Mouse (Mus musculus): ENCODE data around the gene Tusc2. TPM values are rescaled to one million over a fixed set of nuclear protein-coding genes. Genes with fewer than 3 reads are reported as not detected.
A peak's percentile ranks its signal among the peaks of the same experiment; 100 is the strongest.

The Tusc2 gene
- polyA plus RNA-seq, 1 experiment from 2014 or later = 49.6 TPM

- Histone ChIP-seq H3K9me3 (ENCODE audit: control insufficient read depth, low read length) (no peaks in the 10 kb centered on the region), H3K9ac (ENCODE audit: low read depth, low read length) (0 out of 2 replicates have a peak overlapping the region, but pooled peaks have one; percentile 2), H3K4me2 (ENCODE audit: low read depth, low read length) (no peak overlapping the region), H3K27ac (ENCODE audit: low read length) (no peak overlapping the region; the same call in 1 of the 2 replicates), H3K27me3 (replicated peaks; ENCODE audit: control insufficient read depth, insufficient read depth, low read length) (no peaks in the 10 kb centered on the region), H3K36me3 (ENCODE audit: control insufficient read depth, insufficient read depth, low read length) (no peaks in the 10 kb centered on the region; the same call in 1 of the 2 replicates), H3K4me1 (ENCODE audit: control insufficient read depth, insufficient read depth, low read length) (peaks cover 50% of the 10 kb centered on the region), H3K4me3 (ENCODE audit: low read length) (no peak overlapping the region)
- 72% methylated on average over 4 of the region's 4 CpGs for WGBS
- no peak for ATAC-seq
These were observed 46.4 kb downstream of the Tusc2 start for GRCm38 (mm10) chr9:107609433-107609830.

- Histone ChIP-seq H3K9ac (ENCODE audit: low read depth, low read length) (peak overlapping the region; percentile 75), H3K4me1 (ENCODE audit: control insufficient read depth, insufficient read depth, low read length) (peaks cover 45% of the 10 kb centered on the region), H3K9me3 (ENCODE audit: control insufficient read depth, low read length) (no peaks in the 10 kb centered on the region), H3K27me3 (replicated peaks; ENCODE audit: control insufficient read depth, insufficient read depth, low read length) (no peaks in the 10 kb centered on the region), H3K4me3 (ENCODE audit: low read length) (peak overlapping the region; percentile 45), H3K27ac (ENCODE audit: low read length) (peak overlapping the region; percentile 93), H3K4me2 (ENCODE audit: low read depth, low read length) (peak overlapping the region; percentile 84; the same call in 1 of the 2 replicates), H3K36me3 (ENCODE audit: control insufficient read depth, insufficient read depth, low read length) (peaks cover 15% of the 10 kb centered on the region)
- WGBS = 69% methylated on average over 6 of the region's 6 CpGs
- ATAC-seq = no peak
These were observed 48.6 kb downstream of the Tusc2 start for GRCm38 (mm10) chr9:107611456-107612190.

GRCm38 (mm10) chr9:107612191-107612944, 49.3 kb downstream of the Tusc2 start:
- Histone ChIP-seq H3K4me2 (ENCODE audit: low read depth, low read length) (peak overlapping the region; percentile 84), H3K9ac (ENCODE audit: low read depth, low read length) (peak overlapping the region; percentile 75), H3K9me3 (ENCODE audit: control insufficient read depth, low read length) (no peaks in the 10 kb centered on the region), H3K4me3 (ENCODE audit: low read length) (peak overlapping the region; percentile 45), H3K4me1 (ENCODE audit: control insufficient read depth, insufficient read depth, low read length) (peaks cover 38% of the 10 kb centered on the region), H3K27me3 (replicated peaks; ENCODE audit: control insufficient read depth, insufficient read depth, low read length) (no peaks in the 10 kb centered on the region), H3K27ac (ENCODE audit: low read length) (peak overlapping the region; percentile 93), H3K36me3 (ENCODE audit: control insufficient read depth, insufficient read depth, low read length) (peaks cover 15% of the 10 kb centered on the region)
- 4% methylated on average over 45 of the region's 48 CpGs for WGBS
- peak; percentile 92 for ATAC-seq

GRCm38 (mm10) chr9:107612945-107613569, 50.0 kb downstream of the Tusc2 start:
- H3K27me3 ChIP-seq (replicated peaks; ENCODE audit: control insufficient read depth, insufficient read depth, low read length) = no peaks in the 10 kb centered on the region
- 7% methylated on average over 12 of the region's 12 CpGs for WGBS
- H3K9me3 ChIP-seq (ENCODE audit: control insufficient read depth, low read length) = no peaks in the 10 kb centered on the region
- H3K4me1 ChIP-seq (ENCODE audit: control insufficient read depth, insufficient read depth, low read length) = peaks cover 34% of the 10 kb centered on the region
- H3K4me3 ChIP-seq (ENCODE audit: low read length) = peak overlapping the region; percentile 45
- peak overlapping the region; percentile 75 for H3K9ac ChIP-seq (ENCODE audit: low read depth, low read length)
- peak overlapping the region; percentile 93 for H3K27ac ChIP-seq (ENCODE audit: low read length)
- H3K4me2 ChIP-seq (ENCODE audit: low read depth, low read length) = peak overlapping the region; percentile 84
- H3K36me3 ChIP-seq (ENCODE audit: control insufficient read depth, insufficient read depth, low read length) = peaks cover 15% of the 10 kb centered on the region
- ATAC-seq = peak; percentile 34

GRCm38 (mm10) chr9:107615035-107615434, 52.0 kb downstream of the Tusc2 start:
- 70% methylated on average over 4 of the region's 4 CpGs for WGBS
- no peak overlapping the region for H3K4me3 ChIP-seq (ENCODE audit: low read length)
- H3K9ac ChIP-seq (ENCODE audit: low read depth, low read length) = no peak overlapping the region
- ATAC-seq = no peak
- no peak overlapping the region for H3K27ac ChIP-seq (ENCODE audit: low read length)
- H3K36me3 ChIP-seq (ENCODE audit: control insufficient read depth, insufficient read depth, low read length) = peaks cover 18% of the 10 kb centered on the region
- no peaks in the 10 kb centered on the region for H3K27me3 ChIP-seq (replicated peaks; ENCODE audit: control insufficient read depth, insufficient read depth, low read length)
- no peaks in the 10 kb centered on the region for H3K9me3 ChIP-seq (ENCODE audit: control insufficient read depth, low read length)
- H3K4me2 ChIP-seq (ENCODE audit: low read depth, low read length) = no peak overlapping the region
- H3K4me1 ChIP-seq (ENCODE audit: control insufficient read depth, insufficient read depth, low read length) = peaks cover 39% of the 10 kb centered on the region

Other genes starting within 250 kb of the Tusc2 start
- 11.2 and 11.8 TPM in 2 replicates for gene Hemk1, start 224.9 kb upstream of the Tusc2 start, polyA plus RNA-seq (2015; fragmentation: Nextera tagmentation; extraction: Ambion mirVana)
- gene 6430571L13Rik, start 222.7 kb upstream of the Tusc2 start, polyA plus RNA-seq (2015; fragmentation: Nextera tagmentation; extraction: Ambion mirVana) = 0.21 and 0.26 TPM in 2 replicates
- gene Cacna2d2, start 163.6 kb upstream of the Tusc2 start, polyA plus RNA-seq (2015; fragmentation: Nextera tagmentation; extraction: Ambion mirVana) = 0.50 and 0.77 TPM in 2 replicates
- 39.4 and 40.6 TPM in 2 replicates for gene Tmem115, start 29.3 kb upstream of the Tusc2 start, polyA plus RNA-seq (2015; fragmentation: Nextera tagmentation; extraction: Ambion mirVana)
- gene Cyb561d2, start 21.1 kb upstream of the Tusc2 start, polyA plus RNA-seq (2015; fragmentation: Nextera tagmentation; extraction: Ambion mirVana) = 39.2 and 39.9 TPM in 2 replicates
- gene Nprl2, start 21.0 kb upstream of the Tusc2 start, polyA plus RNA-seq (2015; fragmentation: Nextera tagmentation; extraction: Ambion mirVana) = 39.1 and 39.8 TPM in 2 replicates
- 2.3 and 2.5 TPM in 2 replicates for gene Zmynd10, start 16.0 kb upstream of the Tusc2 start, polyA plus RNA-seq (2015; fragmentation: Nextera tagmentation; extraction: Ambion mirVana)
- 52.5 and 53.7 TPM in 2 replicates for gene Rassf1, start 11.7 kb upstream of the Tusc2 start, polyA plus RNA-seq (2015; fragmentation: Nextera tagmentation; extraction: Ambion mirVana)
- gene Hyal2, start 4.7 kb downstream of the Tusc2 start, polyA plus RNA-seq (2015; fragmentation: Nextera tagmentation; extraction: Ambion mirVana) = 88.2 and 91.2 TPM in 2 replicates
- gene Hyal1, start 13.7 kb downstream of the Tusc2 start, polyA plus RNA-seq (2015; fragmentation: Nextera tagmentation; extraction: Ambion mirVana) = 5.8 and 5.9 TPM in 2 replicates
- 19.2 and 20.2 TPM in 2 replicates for gene Naa80, start 15.6 kb downstream of the Tusc2 start, polyA plus RNA-seq (2015; fragmentation: Nextera tagmentation; extraction: Ambion mirVana)
- 0.66 and 0.68 TPM in 2 replicates for gene Hyal3, start 17.6 kb downstream of the Tusc2 start, polyA plus RNA-seq (2015; fragmentation: Nextera tagmentation; extraction: Ambion mirVana)
- 79.0 and 89.6 TPM in 2 replicates for gene Ifrd2, start 24.4 kb downstream of the Tusc2 start, polyA plus RNA-seq (2015; fragmentation: Nextera tagmentation; extraction: Ambion mirVana)
- gene Sema3b, start 46.0 kb downstream of the Tusc2 start, polyA plus RNA-seq (2015; fragmentation: Nextera tagmentation; extraction: Ambion mirVana) = 50.4 and 54.9 TPM in 2 replicates
- gene Gnai2, start 72.1 kb downstream of the Tusc2 start, polyA plus RNA-seq (2015; fragmentation: Nextera tagmentation; extraction: Ambion mirVana) = 301 and 311 TPM in 2 replicates
- gene Slc38a3, start 106.3 kb downstream of the Tusc2 start, polyA plus RNA-seq (2015; fragmentation: Nextera tagmentation; extraction: Ambion mirVana) = 10.1 TPM in 2 replicates
- 0.98 and 1.6 TPM in 2 replicates for gene Gnat1, start 116.5 kb downstream of the Tusc2 start, polyA plus RNA-seq (2015; fragmentation: Nextera tagmentation; extraction: Ambion mirVana)
- 5.7 and 8.3 TPM in 2 replicates for gene Sema3f, start 147.2 kb downstream of the Tusc2 start, polyA plus RNA-seq (2015; fragmentation: Nextera tagmentation; extraction: Ambion mirVana)
- gene Rbm5, start 207.7 kb downstream of the Tusc2 start, polyA plus RNA-seq (2015; fragmentation: Nextera tagmentation; extraction: Ambion mirVana) = 127 and 145 TPM in 2 replicates

All from intestine, embryonic 16.5 days (tissue).